Mouse (Mus musculus) heart, embryonic 13.5 days (tissue): Measurements from ENCODE around the gene Arhgef2. TPM values are rescaled to one million over a fixed set of nuclear protein-coding genes. Genes with fewer than 3 reads are reported as not detected.

Experiments used
- ATAC-seq: fragments of 200-750 bp; cut with Nextera tagmentation; 2 replicates; pipeline ENCODE4 v1.8.0; 2017; ENCODE audit warnings: moderate TSS enrichment; ENCODE audit not compliant: insufficient number of reproducible peaks, low FRiP score, low TSS enrichment; ENCODE audit errors: extremely low read depth
- H3K27ac ChIP-seq: fragments of 300-500 bp; sonication (generic); replicated peaks from 2 replicates; pipeline ENCODE4 v1.5.1; 2015; ENCODE audit warnings: moderate library complexity, mild to moderate bottlenecking, inconsistent platforms
- H3K27me3 ChIP-seq: fragments of 300-500 bp; sonication (generic); replicated peaks from 2 replicates; pipeline ENCODE4 v1.6.1; 2015; ENCODE audit warnings: mild to moderate bottlenecking, inconsistent platforms
- H3K36me3 ChIP-seq: fragments of 300-500 bp; sonication (generic); 2 replicates; pipeline ENCODE4 v1.6.1; 2015; ENCODE audit warnings: mild to moderate bottlenecking, inconsistent platforms
- H3K4me1 ChIP-seq: fragments of 300-500 bp; sonication (generic); 2 replicates; pipeline ENCODE4 v1.6.1; 2015; ENCODE audit warnings: inconsistent platforms
- H3K4me2 ChIP-seq: fragments of 300-500 bp; sonication (generic); 2 replicates; pipeline ENCODE4 v1.6.1; 2015; ENCODE audit warnings: inconsistent platforms, mild to moderate bottlenecking, moderate library complexity
- H3K4me3 ChIP-seq: fragments of 300-500 bp; sonication (generic); 2 replicates; pipeline ENCODE4 v1.5.1; 2015; ENCODE audit warnings: moderate library complexity, mild to moderate bottlenecking, inconsistent platforms
- H3K9ac ChIP-seq: fragments of 300-500 bp; sonication (generic); 2 replicates; pipeline ENCODE4 v1.6.1; 2015; ENCODE audit warnings: inconsistent platforms, mild to moderate bottlenecking, moderate library complexity
- H3K9me3 ChIP-seq: fragments of 300-500 bp; sonication (generic); 2 replicates; pipeline ENCODE4 v1.6.1; 2016; ENCODE audit warnings: inconsistent platforms
- WGBS: fragments of 180-500 bp; shearing (Covaris S2); methylation state at CpG from one replicate; pipeline ENCODE4 v1.1.7; 2015; ENCODE audit warnings: mixed read lengths; 5-methylcytosine and 5-hydroxymethylcytosine counted together
- polyA plus RNA-seq: library from polyadenylated mRNA; unstranded; fragments of >200 nt; fragmentation: Nextera tagmentation; extraction: Ambion mirVana; gene quantifications from 2 replicates; pipeline ENCODE4 v1.2.1, GENCODE M21; 2015

Gene Arhgef2
- polyA plus RNA-seq, 1 experiment from 2014 or later = 73.1 TPM

GRCm38 (mm10) chr3:88630018-88630417, 24.3 kb downstream of the Arhgef2 start:
- ATAC-seq = peak; percentile 51; the same call in 1 of the 2 replicates
- peaks cover 79% of the 10 kb centered on the region for H3K36me3 ChIP-seq

GRCm38 (mm10) chr3:88630849-88631341, 25.1 kb downstream of the Arhgef2 start:
- H3K9ac ChIP-seq = peak overlapping the region; percentile 66
- no peak for ATAC-seq
- H3K4me2 ChIP-seq = peak overlapping the region; percentile 2; the same call in 1 of the 2 replicates
- H3K4me1 ChIP-seq = peaks cover 84% of the 10 kb centered on the region
- peaks cover 82% of the 10 kb centered on the region for H3K36me3 ChIP-seq
- WGBS = 41% methylated on average over 6 of the region's 6 CpGs
- no peaks in the 10 kb centered on the region for H3K27me3 ChIP-seq
- peak overlapping the region; percentile 77 for H3K27ac ChIP-seq
- no peaks in the 10 kb centered on the region for H3K9me3 ChIP-seq
- no peak overlapping the region for H3K4me3 ChIP-seq

More at GRCm38 (mm10) chr3:88630018-88630417, 24.3 kb downstream of the Arhgef2 start:
- H3K4me3 ChIP-seq = no peak overlapping the region
- no peaks in the 10 kb centered on the region for H3K27me3 ChIP-seq
- peak overlapping the region; percentile 66; the same call in 1 of the 2 replicates for H3K9ac ChIP-seq
- WGBS = 31% methylated on average over 9 of the region's 9 CpGs
- peaks cover 84% of the 10 kb centered on the region for H3K4me1 ChIP-seq
- no peaks in the 10 kb centered on the region for H3K9me3 ChIP-seq
- peak overlapping the region; percentile 2; the same call in 1 of the 2 replicates for H3K4me2 ChIP-seq
- H3K27ac ChIP-seq = peak overlapping the region; percentile 77

- no peak for ATAC-seq
- H3K4me1 ChIP-seq = peaks cover 83% of the 10 kb centered on the region
- no peaks in the 10 kb centered on the region for H3K9me3 ChIP-seq
- H3K9ac ChIP-seq = peak overlapping the region; percentile 13; the same call in 1 of the 2 replicates
- peaks cover 88% of the 10 kb centered on the region for H3K36me3 ChIP-seq
- WGBS = 70% methylated on average over 12 of the region's 12 CpGs
- peak overlapping the region; percentile 77 for H3K27ac ChIP-seq
- H3K4me2 ChIP-seq = no peak overlapping the region
- no peaks in the 10 kb centered on the region for H3K27me3 ChIP-seq
- no peak overlapping the region for H3K4me3 ChIP-seq
These were observed 26.3 kb downstream of the Arhgef2 start for GRCm38 (mm10) chr3:88631921-88632587.

GRCm38 (mm10) chr3:88633056-88633455, 27.3 kb downstream of the Arhgef2 start:
- peaks cover 74% of the 10 kb centered on the region for H3K4me1 ChIP-seq
- H3K9ac ChIP-seq = peak overlapping the region; percentile 1; the same call in 1 of the 2 replicates
- H3K9me3 ChIP-seq = no peaks in the 10 kb centered on the region
- no peak for ATAC-seq
- no peaks in the 10 kb centered on the region for H3K27me3 ChIP-seq
- 80% methylated on average over 10 of the region's 10 CpGs for WGBS
- no peak overlapping the region for H3K27ac ChIP-seq
- H3K4me3 ChIP-seq = no peak overlapping the region
- no peak overlapping the region for H3K4me2 ChIP-seq
- H3K36me3 ChIP-seq = peaks cover 94% of the 10 kb centered on the region

- Histone ChIP-seq H3K9ac (0 out of 2 replicates have a peak overlapping the region, but pooled peaks have one; percentile 33), H3K27me3 (no peaks in the 10 kb centered on the region), H3K4me3 (no peak overlapping the region), H3K9me3 (no peaks in the 10 kb centered on the region), H3K36me3 (peaks cover 100% of the 10 kb centered on the region), H3K4me2 (0 out of 2 replicates have a peak overlapping the region, but pooled peaks have one; percentile 18), H3K27ac (peak overlapping the region; percentile 90), H3K4me1 (peaks cover 48% of the 10 kb centered on the region)
- WGBS = 77% methylated on average over 19 of the region's 19 CpGs
- ATAC-seq = no peak
These were observed 29.9 kb downstream of the Arhgef2 start for GRCm38 (mm10) chr3:88635506-88636275.

GRCm38 (mm10) chr3:88636555-88636986, 30.8 kb downstream of the Arhgef2 start:
- Histone ChIP-seq H3K4me1 (peaks cover 39% of the 10 kb centered on the region), H3K4me3 (no peak overlapping the region), H3K9me3 (no peaks in the 10 kb centered on the region), H3K4me2 (peak overlapping the region; percentile 18), H3K36me3 (peaks cover 100% of the 10 kb centered on the region), H3K27me3 (no peaks in the 10 kb centered on the region), H3K9ac (peak overlapping the region; percentile 60), H3K27ac (peak overlapping the region; percentile 90)
- peak; percentile 39; the same call in 1 of the 2 replicates for ATAC-seq
- 46% methylated on average over 8 of the region's 8 CpGs for WGBS

- H3K9ac ChIP-seq = no peak overlapping the region
- no peaks in the 10 kb centered on the region for H3K9me3 ChIP-seq
- H3K4me2 ChIP-seq = no peak overlapping the region
- WGBS = 92% methylated on average over 5 of the region's 5 CpGs
- no peak for ATAC-seq
- H3K27ac ChIP-seq = peak overlapping the region; percentile 90
- no peak overlapping the region for H3K4me3 ChIP-seq
- H3K27me3 ChIP-seq = no peaks in the 10 kb centered on the region
- H3K36me3 ChIP-seq = peaks cover 100% of the 10 kb centered on the region
- peaks cover 34% of the 10 kb centered on the region for H3K4me1 ChIP-seq
These were observed 31.4 kb downstream of the Arhgef2 start for GRCm38 (mm10) chr3:88637134-88637533.

- Histone ChIP-seq H3K4me1 (peaks cover 22% of the 10 kb centered on the region), H3K27ac (no peak overlapping the region), H3K27me3 (no peaks in the 10 kb centered on the region), H3K9me3 (no peaks in the 10 kb centered on the region), H3K4me3 (no peak overlapping the region), H3K36me3 (peaks cover 100% of the 10 kb centered on the region), H3K4me2 (no peak overlapping the region), H3K9ac (no peak overlapping the region)
- 91% methylated on average over 12 of the region's 12 CpGs for WGBS
- ATAC-seq = no peak
These were observed 33.5 kb downstream of the Arhgef2 start for GRCm38 (mm10) chr3:88639239-88639638.

- Histone ChIP-seq H3K4me3 (no peak overlapping the region), H3K27me3 (no peaks in the 10 kb centered on the region), H3K9me3 (no peaks in the 10 kb centered on the region), H3K36me3 (peaks cover 100% of the 10 kb centered on the region), H3K4me2 (no peak overlapping the region), H3K27ac (no peak overlapping the region), H3K9ac (no peak overlapping the region), H3K4me1 (peaks cover 14% of the 10 kb centered on the region)
- 89% methylated on average over 1 of the region's 1 CpGs for WGBS
- ATAC-seq = no peak
These were observed 34.9 kb downstream of the Arhgef2 start for GRCm38 (mm10) chr3:88640676-88641075.

- Histone ChIP-seq H3K4me2 (no peak overlapping the region), H3K36me3 (peaks cover 100% of the 10 kb centered on the region), H3K27me3 (no peaks in the 10 kb centered on the region), H3K9ac (no peak overlapping the region), H3K4me1 (no peaks in the 10 kb centered on the region), H3K27ac (no peak overlapping the region), H3K9me3 (no peaks in the 10 kb centered on the region), H3K4me3 (no peak overlapping the region)
- 76% methylated on average over 5 of the region's 5 CpGs for WGBS
- ATAC-seq = no peak
These were observed 37.3 kb downstream of the Arhgef2 start for GRCm38 (mm10) chr3:88643078-88643477.

- no peak for ATAC-seq
- H3K9ac ChIP-seq = no peak overlapping the region
- H3K27ac ChIP-seq = no peak overlapping the region
- H3K27me3 ChIP-seq = no peaks in the 10 kb centered on the region
- peaks cover 80% of the 10 kb centered on the region for H3K36me3 ChIP-seq
- no peaks in the 10 kb centered on the region for H3K4me1 ChIP-seq
- no peak overlapping the region for H3K4me3 ChIP-seq
- H3K4me2 ChIP-seq = no peak overlapping the region
- WGBS = 82% methylated on average over 12 of the region's 12 CpGs
- no peaks in the 10 kb centered on the region for H3K9me3 ChIP-seq
These were observed 40.2 kb downstream of the Arhgef2 start for GRCm38 (mm10) chr3:88645937-88646336.
